Mouse (Mus musculus) brain, embryonic 14.5 days (tissue): Measurements from ENCODE around the gene Fastkd3. TPM values are rescaled to one million over a fixed set of nuclear protein-coding genes. Genes with fewer than 3 reads are reported as not detected.

ENCODE experiments used
- DNase-seq: peaks from one replicate; pipeline ENCODE4 v3.0.0-alpha.2; 2011; ENCODE audit warnings: low read depth
- CTCF ChIP-seq: fragments of 200-500 bp; IDR thresholded peaks from 2 replicates; pipeline ENCODE4 v1.5.1; 2012; ENCODE audit warnings: inconsistent platforms, mild to moderate bottlenecking, moderate library complexity, borderline replicate concordance; ENCODE audit not compliant: insufficient read depth, insufficient read length; ENCODE audit errors: extremely low read depth
- POLR2A ChIP-seq: fragments of 200-500 bp; IDR thresholded peaks from 2 replicates; pipeline ENCODE4 v1.6.1; 2012; ENCODE audit warnings: mild to moderate bottlenecking, inconsistent platforms, borderline replicate concordance; ENCODE audit not compliant: poor library complexity, insufficient read depth, insufficient read length, severe bottlenecking; ENCODE audit errors: extremely low read depth
- polyA plus RNA-seq: library from polyadenylated mRNA; depleted of rRNA; stranded (reverse); fragments of >200 nt; gene quantifications from 2 replicates; pipeline ENCODE4 v1.2.3, GENCODE M21; 2012; rRNA removed

Fastkd3 gene
- polyA plus RNA-seq, 1 experiment: 24.1 TPM

GRCm38 (mm10) chr13:68585441-68585840 lies 3.4 kb downstream of the Fastkd3 start:
- no peak for DNase-seq
- TF ChIP-seq CTCF (no peak), POLR2A (no peak)

- no peak for DNase-seq
- TF ChIP-seq CTCF: no peak
- TF ChIP-seq POLR2A: no peak
Observed at GRCm38 (mm10) chr13:68588352-68588751, 6.3 kb downstream of the Fastkd3 start.

- TF ChIP-seq POLR2A (no peak), CTCF (peak; percentile 22; the same call in 1 of the 2 replicates)
- DNase-seq: peak; percentile 69
Observed at GRCm38 (mm10) chr13:68593797-68594196, 11.8 kb downstream of the Fastkd3 start.

- peak; percentile 38 for DNase-seq
Observed at GRCm38 (mm10) chr13:68597199-68597598, 15.2 kb downstream of the Fastkd3 start, which contains the start of gene 1700001L19Rik. TSS of gene 1700001L19Rik (plus strand) at chr13:68597421.

GRCm38 (mm10) chr13:68597667-68598066 lies 15.6 kb downstream of the Fastkd3 start:
- DNase-seq: no peak
- TF ChIP-seq POLR2A (no peak), CTCF (no peak)

More at GRCm38 (mm10) chr13:68597199-68597598, 15.2 kb downstream of the Fastkd3 start, which contains the start of gene 1700001L19Rik:
- TF ChIP-seq CTCF (no peak), POLR2A (no peak)

GRCm38 (mm10) chr13:68598953-68599352 lies 16.9 kb downstream of the Fastkd3 start:
- TF ChIP-seq CTCF: no peak
- no peak for TF ChIP-seq POLR2A
- DNase-seq: no peak

GRCm38 (mm10) chr13:68601184-68601583 lies 19.1 kb downstream of the Fastkd3 start:
- TF ChIP-seq CTCF (peak; percentile 66; the same call in 1 of the 2 replicates), POLR2A (no peak)
- peak; percentile 81 for DNase-seq

- TF ChIP-seq POLR2A (no peak), CTCF (no peak)
- DNase-seq: no peak
Observed at GRCm38 (mm10) chr13:68603085-68603484, 21.1 kb downstream of the Fastkd3 start.

GRCm38 (mm10) chr13:68605689-68606126 lies 23.7 kb downstream of the Fastkd3 start:
- TF ChIP-seq CTCF (no peak), POLR2A (no peak)
- peak; percentile 85 for DNase-seq

- TF ChIP-seq POLR2A (no peak), CTCF (no peak)
- peak; percentile 55 for DNase-seq
Observed at GRCm38 (mm10) chr13:68607652-68608405, 25.8 kb downstream of the Fastkd3 start.

- peak; percentile 63 for DNase-seq
- TF ChIP-seq POLR2A (no peak), CTCF (no peak)
Observed at GRCm38 (mm10) chr13:68622792-68623191, 40.8 kb downstream of the Fastkd3 start.

GRCm38 (mm10) chr13:68627041-68627440 lies 45.0 kb downstream of the Fastkd3 start:
- TF ChIP-seq POLR2A: no peak
- no peak for TF ChIP-seq CTCF
- DNase-seq: no peak

Other genes with a start within 250 kb of the Fastkd3 start
- gene Mtrr, start 85 bp upstream of the Fastkd3 start, polyA plus RNA-seq: 12.4 and 16.0 TPM in 2 replicates
- 1.6 and 2.8 TPM in 2 replicates for gene 1700001L19Rik, start 15.2 kb downstream of the Fastkd3 start, polyA plus RNA-seq